ENCODE assay signal across 1 mouse cellular context in genomic region chr17:8283526-8284253, GRCm38 (mm10).
A peak's percentile ranks its signal among the peaks of the same experiment; 100 is the strongest.
TF ChIP-seq lines count a peak whose summit lies in the region.

No protein-coding gene starts in this region.

TF ChIP-seq in MEL, 35 proteins besides CTCF, POLR2A, EP300 and RAD21 (continued from another document):
- TF ChIP-seq ELF1 (IDR thresholded peaks at IDR 0.05; ENCODE audit: low read depth, low read length), result no peak
- TF ChIP-seq JUND (IDR thresholded peaks at IDR 0.05; ENCODE audit: low read depth, low read length), result no peak
- no peak for TF ChIP-seq UBTF (IDR thresholded peaks at IDR 0.05; ENCODE audit: borderline replicate concordance, insufficient read depth, low read depth, low read length)
- TF ChIP-seq USF2 (IDR thresholded peaks at IDR 0.05; ENCODE audit: borderline replicate concordance in 1 of 2, insufficient read depth in 1 of 2, low read depth in 1 of 2, low read length in 2 of 2), result no peak
- peak; percentile 63 for TF ChIP-seq TBP (IDR thresholded peaks at IDR 0.05; ENCODE audit: low read depth, low read length)
- no peak for TF ChIP-seq SMC3 (IDR thresholded peaks at IDR 0.05; ENCODE audit: low read depth, low read length)
- no peak for TF ChIP-seq ZC3H11A (IDR thresholded peaks at IDR 0.05; ENCODE audit: low read depth, low read length)
- no peak for TF ChIP-seq TAL1 (IDR thresholded peaks at IDR 0.05; ENCODE audit: low read length)
